Mouse (Mus musculus): ENCODE measurements around the gene Cdsn. TPM values are rescaled to one million over a fixed set of nuclear protein-coding genes. Genes with fewer than 3 reads are reported as not detected.

Cdsn gene
- polyA plus RNA-seq, 1 experiment from 2014 or later: 0.59 TPM

DNA sequence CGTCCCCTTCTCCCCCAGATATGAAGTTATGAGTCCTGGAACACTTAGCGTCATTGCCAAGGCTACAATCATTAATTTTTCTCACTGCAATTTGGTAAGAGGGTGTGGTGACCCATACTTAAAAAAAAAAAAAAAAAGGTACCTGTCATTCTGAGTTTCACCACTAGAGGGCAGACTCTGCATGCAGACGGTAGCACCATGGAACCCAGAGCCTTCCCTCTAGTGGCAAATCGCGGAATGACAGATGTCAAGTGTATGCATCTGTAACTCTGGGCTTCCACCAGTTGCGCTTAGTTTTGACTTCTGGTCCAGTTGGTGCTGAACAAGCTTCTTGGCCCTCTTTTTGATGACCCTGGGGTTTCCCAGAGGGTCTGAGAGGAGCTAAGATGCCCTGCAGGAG, 26.3 kb downstream of the Cdsn start:
- Histone ChIP-seq H3K27me3 (peaks cover 17% of the 10 kb centered on the region), H3K9me3 (replicated peaks) (no peaks in the 10 kb centered on the region), H3K4me1 (replicated peaks) (no peaks in the 10 kb centered on the region), H3K4me2 (no peak overlapping the region), H3K9ac (no peak overlapping the region), H3K27ac (no peak overlapping the region), H3K36me3 (no peaks in the 10 kb centered on the region), H3K4me3 (no peak overlapping the region)
- no peak for ATAC-seq (replicated peaks; ENCODE audit: insufficient number of reproducible peaks, insufficient read depth, low FRiP score, low read depth)
- WGBS: 21% methylated on average over 6 of the region's 6 CpGs

DNA sequence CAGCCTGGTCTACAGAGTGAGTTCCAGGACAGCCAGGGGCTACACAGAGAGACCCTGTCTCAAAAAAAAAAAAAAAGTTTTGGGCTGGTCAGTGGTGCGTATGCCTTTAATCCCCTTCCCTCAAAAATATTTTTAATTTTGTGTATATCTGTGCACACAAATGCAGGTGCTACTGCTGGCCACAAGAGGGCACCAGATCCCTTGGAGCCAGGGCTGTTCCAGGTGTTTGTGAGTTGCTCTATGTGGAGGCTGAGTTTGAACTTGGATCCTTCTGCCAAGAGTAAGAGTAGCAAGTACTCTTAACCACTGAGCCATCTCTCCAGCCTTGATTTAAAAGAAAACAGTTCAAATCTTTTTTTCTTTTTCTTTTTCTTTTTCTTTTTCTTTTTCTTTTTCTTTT, 31.0 kb downstream of the Cdsn start:
- no peaks in the 10 kb centered on the region for H3K36me3 ChIP-seq
- no peak for ATAC-seq (replicated peaks; ENCODE audit: insufficient number of reproducible peaks, insufficient read depth, low FRiP score, low read depth)
- 0 out of 2 replicates have a peak, but pooled peaks cover 2% of the 10 kb centered on the region for H3K4me1 ChIP-seq (replicated peaks)
- H3K27ac ChIP-seq: no peak overlapping the region
- 0 out of 2 replicates have a peak, but pooled peaks cover 4% of the 10 kb centered on the region for H3K9me3 ChIP-seq (replicated peaks)
- 88% methylated on average over 1 of the region's 1 CpGs for WGBS
- H3K27me3 ChIP-seq: peaks cover 6% of the 10 kb centered on the region; the same call in 1 of the 2 replicates
- H3K4me3 ChIP-seq: no peak overlapping the region
- no peak overlapping the region for H3K4me2 ChIP-seq
- H3K9ac ChIP-seq: no peak overlapping the region

DNA sequence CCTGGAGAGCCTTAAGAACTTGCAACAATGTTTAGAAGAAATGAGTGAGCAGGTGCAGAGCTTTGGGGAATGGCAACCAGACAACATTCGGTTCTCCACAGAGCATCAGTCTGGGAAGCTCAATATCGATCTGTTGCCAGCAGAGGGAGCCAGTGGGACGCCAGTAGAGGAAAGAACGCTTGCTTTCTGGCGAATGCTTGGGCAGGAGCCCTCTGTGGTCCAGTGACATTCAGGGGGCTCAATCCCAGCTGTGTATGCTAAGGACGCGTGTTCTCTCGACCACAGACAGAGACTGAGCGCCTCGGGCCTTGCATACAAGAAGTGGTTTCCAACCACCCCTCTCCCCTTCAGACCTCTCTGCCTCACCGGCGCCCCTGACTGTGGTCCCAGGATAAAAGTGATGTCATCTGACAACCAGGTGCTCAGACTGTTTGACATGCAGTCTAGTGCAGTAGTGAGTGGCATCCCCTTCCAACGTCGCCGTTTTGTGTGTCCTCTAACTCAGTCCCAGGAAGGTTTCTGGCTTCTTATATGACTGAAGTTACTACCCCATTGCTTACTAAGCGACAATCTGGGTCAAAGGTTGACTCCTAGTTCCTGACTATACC, 32.5 kb downstream of the Cdsn start:
- Histone ChIP-seq H3K4me1 (replicated peaks) (0 out of 2 replicates have a peak, but pooled peaks cover 2% of the 10 kb centered on the region), H3K36me3 (no peaks in the 10 kb centered on the region), H3K4me2 (peak overlapping the region; percentile 41), H3K9me3 (replicated peaks) (0 out of 2 replicates have a peak, but pooled peaks cover 4% of the 10 kb centered on the region), H3K9ac (no peak overlapping the region), H3K4me3 (no peak overlapping the region), H3K27me3 (peaks cover 6% of the 10 kb centered on the region; the same call in 1 of the 2 replicates), H3K27ac (no peak overlapping the region)
- 16% methylated on average over 16 of the region's 16 CpGs for WGBS
- ATAC-seq (replicated peaks; ENCODE audit: insufficient number of reproducible peaks, insufficient read depth, low FRiP score, low read depth): no peak

DNA sequence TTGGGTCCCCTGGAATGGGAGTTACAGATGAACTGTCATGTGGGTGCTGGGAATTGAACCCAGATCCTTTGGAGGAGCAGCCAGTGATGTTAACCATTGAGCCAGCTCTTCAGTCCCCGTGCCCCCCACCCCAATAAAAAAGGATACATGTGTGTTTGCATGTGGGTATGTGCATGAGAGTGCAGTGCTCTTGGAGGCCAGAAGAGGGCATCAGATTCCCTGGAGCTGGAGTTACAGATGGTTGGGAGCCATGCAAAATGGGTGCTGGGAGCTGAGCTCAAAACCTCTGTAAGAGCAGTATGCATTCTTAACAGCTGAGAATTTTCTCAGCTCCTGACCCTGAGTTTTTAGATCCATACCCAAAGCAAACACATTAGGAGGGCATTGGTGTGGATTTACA, 35.4 kb downstream of the Cdsn start:
- Histone ChIP-seq H3K9me3 (replicated peaks) (0 out of 2 replicates have a peak, but pooled peaks cover 4% of the 10 kb centered on the region), H3K4me3 (no peak overlapping the region), H3K27ac (no peak overlapping the region), H3K4me1 (replicated peaks) (0 out of 2 replicates have a peak, but pooled peaks cover 2% of the 10 kb centered on the region), H3K36me3 (no peaks in the 10 kb centered on the region), H3K4me2 (no peak overlapping the region), H3K27me3 (peaks cover 6% of the 10 kb centered on the region; the same call in 1 of the 2 replicates), H3K9ac (no peak overlapping the region)
- WGBS: 65% methylated on average over 1 of the region's 1 CpGs
- no peak for ATAC-seq (replicated peaks; ENCODE audit: insufficient number of reproducible peaks, insufficient read depth, low FRiP score, low read depth)

DNA sequence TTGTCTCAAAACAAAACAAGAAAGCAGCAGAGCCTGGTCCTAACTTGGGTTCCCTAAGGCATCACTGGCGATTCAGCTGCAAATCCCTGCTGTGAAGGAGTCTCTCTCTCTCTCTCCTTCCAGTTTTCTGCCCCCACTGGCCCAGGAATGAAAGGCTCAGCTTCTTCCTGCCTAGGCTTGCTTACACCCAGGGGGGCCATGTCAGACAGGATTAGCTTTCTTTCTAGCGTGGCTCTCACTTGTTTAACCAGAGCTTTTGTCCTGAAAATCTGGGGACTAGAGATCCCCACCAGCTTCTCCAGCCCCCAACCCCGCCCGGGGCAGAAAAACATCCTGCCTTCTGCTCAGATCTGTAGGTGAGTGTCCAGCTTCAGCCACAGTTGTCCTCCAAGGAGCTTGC, 36.5 kb downstream of the Cdsn start:
- WGBS: 29% methylated on average over 4 of the region's 4 CpGs
- 0 out of 2 replicates have a peak, but pooled peaks cover 2% of the 10 kb centered on the region for H3K4me1 ChIP-seq (replicated peaks)
- H3K4me3 ChIP-seq: no peak overlapping the region
- peaks cover 6% of the 10 kb centered on the region; the same call in 1 of the 2 replicates for H3K27me3 ChIP-seq
- no peak for ATAC-seq (replicated peaks; ENCODE audit: insufficient number of reproducible peaks, insufficient read depth, low FRiP score, low read depth)
- 0 out of 2 replicates have a peak, but pooled peaks cover 4% of the 10 kb centered on the region for H3K9me3 ChIP-seq (replicated peaks)
- H3K36me3 ChIP-seq: no peaks in the 10 kb centered on the region
- no peak overlapping the region for H3K27ac ChIP-seq
- H3K9ac ChIP-seq: no peak overlapping the region
- H3K4me2 ChIP-seq: no peak overlapping the region

DNA sequence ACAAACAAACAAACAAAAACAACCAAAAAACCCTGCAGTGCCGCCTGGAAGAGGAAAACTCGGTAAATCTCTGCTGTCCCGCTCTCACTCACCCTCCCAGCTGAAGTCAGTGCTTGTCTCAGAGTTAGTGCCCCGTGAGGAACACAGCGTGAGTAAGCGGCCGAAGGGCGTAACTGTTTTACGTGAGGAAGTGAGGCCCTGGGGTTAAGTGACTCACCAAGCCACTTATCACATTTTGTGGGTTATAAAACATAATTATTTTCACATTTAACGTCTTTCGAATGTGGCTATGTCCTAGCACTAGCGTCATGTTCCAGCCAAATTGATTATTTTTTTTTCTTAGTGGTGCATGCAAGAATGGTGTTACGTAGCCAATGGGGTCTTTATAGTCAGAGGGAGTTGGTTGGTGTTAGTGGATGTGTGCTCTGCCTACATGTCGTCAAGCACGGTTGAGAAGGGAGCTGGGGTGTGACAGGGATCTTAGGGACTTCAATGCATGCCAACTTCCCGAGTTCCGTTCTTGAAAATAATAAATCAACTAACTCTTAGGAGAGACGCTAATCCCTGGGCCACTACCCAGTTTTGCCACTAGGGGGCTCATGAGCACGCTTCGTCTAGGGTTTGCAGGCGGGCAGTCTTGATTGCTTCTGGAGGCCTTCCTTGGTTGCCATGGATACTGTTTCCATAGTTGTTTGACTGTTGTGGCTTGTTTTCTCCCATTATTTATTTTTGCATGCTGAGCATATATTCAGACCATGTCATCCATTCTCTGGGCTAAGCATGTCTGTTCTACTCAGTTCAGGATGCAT, 38.7 kb downstream of the Cdsn start:
- Histone ChIP-seq H3K27ac (no peak overlapping the region), H3K4me3 (no peak overlapping the region), H3K9ac (no peak overlapping the region), H3K27me3 (peaks cover 1% of the 10 kb centered on the region; the same call in 1 of the 2 replicates), H3K9me3 (replicated peaks) (0 out of 2 replicates have a peak, but pooled peaks cover 4% of the 10 kb centered on the region), H3K4me1 (replicated peaks) (no peaks in the 10 kb centered on the region), H3K4me2 (no peak overlapping the region; the same call in 1 of the 2 replicates), H3K36me3 (no peaks in the 10 kb centered on the region)
- ATAC-seq (replicated peaks; ENCODE audit: insufficient number of reproducible peaks, insufficient read depth, low FRiP score, low read depth): no peak
- WGBS: 45% methylated on average over 21 of the region's 21 CpGs

DNA sequence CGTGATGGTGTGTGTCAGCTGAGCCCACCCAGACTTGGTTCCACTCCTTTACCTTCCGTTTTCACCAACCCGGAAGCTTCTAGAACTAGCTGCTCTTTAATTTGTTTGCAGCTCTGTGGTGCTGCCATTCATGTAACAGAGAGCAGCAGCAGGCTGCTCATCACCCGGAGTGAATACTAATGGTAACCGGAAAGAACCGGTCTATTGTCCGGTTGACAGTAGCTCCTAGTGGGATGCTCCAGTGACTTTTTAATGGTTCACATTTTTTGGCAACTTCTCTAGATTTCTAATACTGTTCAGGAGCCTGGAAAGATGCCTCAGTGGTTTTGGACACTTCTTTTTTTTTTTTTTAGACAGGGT, 39.3 kb downstream of the Cdsn start:
- Histone ChIP-seq H3K4me2 (no peak overlapping the region), H3K36me3 (no peaks in the 10 kb centered on the region), H3K9ac (no peak overlapping the region), H3K9me3 (replicated peaks) (0 out of 2 replicates have a peak, but pooled peaks cover 4% of the 10 kb centered on the region), H3K27me3 (no peaks in the 10 kb centered on the region), H3K4me1 (replicated peaks) (no peaks in the 10 kb centered on the region), H3K27ac (no peak overlapping the region), H3K4me3 (no peak overlapping the region)
- no peak for ATAC-seq (replicated peaks; ENCODE audit: insufficient number of reproducible peaks, insufficient read depth, low FRiP score, low read depth)
- WGBS: 92% methylated on average over 7 of the region's 7 CpGs

DNA sequence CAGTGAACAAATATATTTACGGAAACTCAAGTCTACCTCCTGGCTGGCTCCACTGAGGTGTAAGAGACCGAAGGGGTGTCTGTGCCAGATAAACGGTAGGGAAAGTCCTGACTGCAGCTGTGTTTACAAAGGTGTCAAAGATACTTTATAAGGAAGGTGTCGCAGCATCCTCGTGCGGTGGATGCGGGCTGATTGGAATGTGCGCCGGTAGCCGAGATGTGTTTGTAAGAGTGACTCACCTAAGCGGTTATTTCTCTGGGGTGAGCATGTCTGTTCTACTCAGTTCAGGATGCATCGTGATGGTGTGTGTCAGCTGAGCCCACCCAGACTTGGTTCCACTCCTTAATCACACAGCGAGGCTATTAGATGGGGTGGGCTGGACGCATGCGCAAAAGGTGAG, 39.8 kb downstream of the Cdsn start:
- Histone ChIP-seq H3K36me3 (no peaks in the 10 kb centered on the region), H3K27ac (no peak overlapping the region), H3K9me3 (replicated peaks) (0 out of 2 replicates have a peak, but pooled peaks cover 4% of the 10 kb centered on the region), H3K27me3 (no peaks in the 10 kb centered on the region; the same call in 1 of the 2 replicates), H3K9ac (no peak overlapping the region), H3K4me2 (no peak overlapping the region), H3K4me3 (no peak overlapping the region), H3K4me1 (replicated peaks) (no peaks in the 10 kb centered on the region)
- ATAC-seq (replicated peaks; ENCODE audit: insufficient number of reproducible peaks, insufficient read depth, low FRiP score, low read depth): no peak
- WGBS: 84% methylated on average over 15 of the region's 15 CpGs

DNA sequence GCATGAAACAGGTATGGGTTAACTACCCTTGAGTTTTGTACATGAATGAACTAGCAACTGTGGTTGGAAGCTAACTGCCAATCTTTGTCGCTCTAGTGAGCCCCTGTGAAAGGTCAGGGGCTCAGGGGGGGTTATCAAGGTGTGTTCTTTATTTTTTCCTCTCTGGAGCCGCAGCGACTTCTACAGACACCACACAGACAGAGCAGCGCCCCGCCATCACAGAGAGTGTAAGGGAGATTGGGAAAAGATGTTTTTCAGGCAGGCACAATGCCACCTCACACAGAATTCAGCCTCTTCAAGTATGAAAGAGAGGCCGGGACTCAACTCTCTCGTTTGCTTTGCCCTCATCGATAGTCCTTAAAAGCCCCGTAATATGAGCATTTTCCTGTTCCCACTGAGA, 40.2 kb downstream of the Cdsn start:
- Histone ChIP-seq H3K4me1 (replicated peaks) (no peaks in the 10 kb centered on the region), H3K27me3 (no peaks in the 10 kb centered on the region; the same call in 1 of the 2 replicates), H3K9ac (no peak overlapping the region), H3K4me3 (no peak overlapping the region), H3K4me2 (no peak overlapping the region), H3K9me3 (replicated peaks) (0 out of 2 replicates have a peak, but pooled peaks cover 4% of the 10 kb centered on the region), H3K36me3 (no peaks in the 10 kb centered on the region), H3K27ac (no peak overlapping the region)
- ATAC-seq (replicated peaks; ENCODE audit: insufficient number of reproducible peaks, insufficient read depth, low FRiP score, low read depth): no peak
- WGBS: 76% methylated on average over 9 of the region's 9 CpGs

DNA sequence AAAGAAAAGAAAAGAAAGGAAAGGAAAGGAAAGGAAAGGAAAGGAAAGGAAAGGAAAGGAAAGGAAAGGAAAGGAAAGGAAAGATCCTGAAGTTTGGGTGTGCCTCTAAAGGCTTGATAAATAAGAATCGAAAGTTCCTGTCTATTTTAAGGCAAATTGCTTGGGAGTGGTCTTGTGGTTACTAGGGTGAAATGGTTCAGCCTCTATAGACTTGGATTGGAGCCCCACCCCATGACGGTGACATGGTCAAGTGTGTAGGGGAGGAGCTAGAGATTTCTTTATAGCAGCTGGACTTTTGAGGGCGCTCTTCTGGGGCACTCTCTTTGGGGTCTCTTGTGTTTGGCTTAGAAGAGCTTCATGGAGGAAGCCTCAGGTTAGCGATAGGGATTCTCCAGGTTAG, 41.9 kb downstream of the Cdsn start:
- no peaks in the 10 kb centered on the region for H3K9me3 ChIP-seq (replicated peaks)
- no peaks in the 10 kb centered on the region for H3K4me1 ChIP-seq (replicated peaks)
- no peak overlapping the region for H3K4me3 ChIP-seq
- 29% methylated on average over 4 of the region's 4 CpGs for WGBS
- H3K27ac ChIP-seq: no peak overlapping the region
- no peak overlapping the region for H3K9ac ChIP-seq
- H3K27me3 ChIP-seq: no peaks in the 10 kb centered on the region; the same call in 1 of the 2 replicates
- H3K4me2 ChIP-seq: no peak overlapping the region
- no peaks in the 10 kb centered on the region for H3K36me3 ChIP-seq
- ATAC-seq (replicated peaks; ENCODE audit: insufficient number of reproducible peaks, insufficient read depth, low FRiP score, low read depth): no peak

DNA sequence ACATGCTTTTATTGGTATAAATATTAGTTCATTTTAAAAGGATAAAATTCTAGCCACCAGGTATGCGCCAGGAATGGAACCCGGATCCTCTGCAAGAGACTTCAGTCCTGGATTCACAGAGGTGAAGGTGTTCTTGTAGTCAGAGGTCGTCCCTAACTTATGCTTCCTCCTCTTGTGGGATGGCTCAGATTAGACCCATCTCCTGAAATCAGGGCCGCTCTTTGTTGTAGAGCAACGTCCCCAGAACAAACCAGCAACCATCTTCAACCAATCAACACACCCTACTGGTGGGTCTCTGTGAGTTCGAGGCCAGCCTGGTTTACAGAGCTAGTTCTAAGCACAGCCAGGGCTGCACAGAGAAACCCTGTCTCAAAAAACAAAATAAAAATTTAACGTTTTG, 42.5 kb downstream of the Cdsn start:
- Histone ChIP-seq H3K27ac (no peak overlapping the region), H3K36me3 (no peaks in the 10 kb centered on the region), H3K9ac (no peak overlapping the region), H3K27me3 (no peaks in the 10 kb centered on the region; the same call in 1 of the 2 replicates), H3K4me1 (replicated peaks) (no peaks in the 10 kb centered on the region), H3K4me2 (no peak overlapping the region), H3K9me3 (replicated peaks) (no peaks in the 10 kb centered on the region), H3K4me3 (no peak overlapping the region)
- ATAC-seq (replicated peaks; ENCODE audit: insufficient number of reproducible peaks, insufficient read depth, low FRiP score, low read depth): no peak
- 75% methylated on average over 7 of the region's 7 CpGs for WGBS
